Mouse (Mus musculus) olfactory bulb, adult 2 months (tissue): ENCODE data around the gene Rab3ip.

Experiments used
- CTCF ChIP-seq: fragments of 200-500 bp; IDR thresholded peaks from 2 replicates; pipeline ENCODE4 v1.5.1; 2012; ENCODE audit warnings: low read depth, mild to moderate bottlenecking, low read length, moderate library complexity; ENCODE audit not compliant: insufficient read depth
- POLR2A ChIP-seq: fragments of 200-500 bp; IDR thresholded peaks from 2 replicates; pipeline ENCODE4 v1.6.1; 2012; ENCODE audit warnings: mild to moderate bottlenecking, low read depth, low read length, moderate library complexity; ENCODE audit not compliant: insufficient read depth

GRCm38 (mm10) chr10:116972509-116972908, 21.9 kb upstream of the Rab3ip start, which contains the start of gene Gm10271:
- no peak for TF ChIP-seq CTCF
- no peak for TF ChIP-seq POLR2A
